Mouse (Mus musculus) A20 (cell line): ENCODE results near the gene Dlg4.

Experiments
- DNase-seq: peaks from one replicate; pipeline ENCODE4 v3.0.0-alpha.2; 2011; ENCODE audit warnings: low read depth, low spot score

Gene Dlg4

DNA sequence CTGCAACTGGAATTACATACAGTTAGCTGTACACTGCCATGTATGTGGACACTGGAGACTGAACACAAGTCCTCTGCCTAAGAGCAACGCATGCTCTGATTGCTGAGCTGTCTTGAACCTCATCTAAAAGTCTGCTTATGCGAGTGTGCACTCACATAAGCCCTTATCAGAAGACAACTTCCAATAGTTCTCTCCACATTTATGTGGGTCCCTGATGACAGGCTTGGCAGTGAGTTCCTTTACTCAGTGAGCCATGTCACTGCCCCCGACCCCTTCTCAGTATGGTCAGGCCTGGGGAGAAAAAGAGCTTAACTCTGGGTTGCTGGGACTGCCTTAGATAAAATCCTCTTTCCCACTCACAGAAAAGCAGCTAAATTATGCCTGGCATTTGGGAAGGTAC is at the start of gene Dlg4:
Dlg4 (plus strand) TSS at position 274 of the 400 bp plus-strand sequence.
- no peak for DNase-seq

DNA sequence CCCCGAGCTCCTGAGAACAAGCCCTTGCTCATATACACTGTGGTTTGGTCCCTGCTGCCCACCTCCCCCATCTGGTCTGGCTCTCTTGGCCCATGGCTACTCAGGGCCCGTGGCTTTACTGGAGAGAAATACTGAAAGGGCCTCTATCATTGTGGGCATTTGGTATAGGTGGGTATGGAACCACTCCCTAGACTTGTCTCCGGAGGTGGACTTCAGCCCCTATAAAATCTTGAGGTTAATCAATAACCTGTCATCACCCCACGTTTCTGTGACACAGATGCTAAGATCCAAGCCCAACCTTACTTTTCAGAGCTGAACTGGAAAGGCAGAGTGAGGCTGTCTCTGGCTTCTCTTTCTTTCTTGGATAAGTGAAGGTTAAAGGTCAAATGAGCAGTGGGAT is 47.9 kb upstream of the Dlg4 start:
- no peak for DNase-seq

DNA sequence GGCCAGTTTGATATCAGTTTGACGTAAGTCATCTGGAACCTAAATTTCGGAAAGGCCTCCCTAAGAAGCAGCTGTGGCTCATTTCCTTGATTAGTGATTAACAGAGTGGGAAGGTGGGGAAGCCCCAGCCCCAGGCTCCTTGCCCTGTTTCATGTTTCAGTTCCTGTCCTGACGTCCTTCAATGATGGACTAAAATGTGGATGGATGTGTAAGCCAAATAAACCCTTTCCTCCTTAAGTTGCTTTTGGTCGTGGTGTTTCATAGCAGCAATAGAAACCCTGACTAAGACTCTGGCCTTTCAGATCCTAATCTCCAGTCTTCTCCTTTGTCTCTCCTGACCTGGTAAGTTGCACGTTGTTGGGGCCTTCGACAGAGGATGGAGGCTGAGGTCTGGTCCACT is 46.5 kb upstream of the Dlg4 start:
- DNase-seq: no peak

DNA sequence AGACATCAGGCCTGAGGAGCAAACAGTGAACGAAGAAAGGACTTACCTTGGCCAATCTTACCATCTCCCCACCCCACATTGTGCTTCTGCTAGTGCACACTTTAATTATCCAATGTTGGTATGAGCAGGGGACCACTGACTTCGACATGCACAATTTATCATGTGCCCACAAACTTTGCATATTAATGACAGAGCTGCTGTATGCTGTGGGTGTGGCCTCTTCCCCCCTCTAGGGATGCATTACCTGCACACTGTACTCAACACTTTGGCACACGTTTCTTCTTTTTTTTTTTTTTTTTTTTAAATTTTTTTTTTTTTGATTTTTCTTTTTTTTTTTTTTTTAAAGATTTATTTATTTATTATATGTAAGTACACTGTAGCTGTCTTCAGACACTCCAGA is 46.0 kb upstream of the Dlg4 start:
- peak; percentile 31 for DNase-seq

DNA sequence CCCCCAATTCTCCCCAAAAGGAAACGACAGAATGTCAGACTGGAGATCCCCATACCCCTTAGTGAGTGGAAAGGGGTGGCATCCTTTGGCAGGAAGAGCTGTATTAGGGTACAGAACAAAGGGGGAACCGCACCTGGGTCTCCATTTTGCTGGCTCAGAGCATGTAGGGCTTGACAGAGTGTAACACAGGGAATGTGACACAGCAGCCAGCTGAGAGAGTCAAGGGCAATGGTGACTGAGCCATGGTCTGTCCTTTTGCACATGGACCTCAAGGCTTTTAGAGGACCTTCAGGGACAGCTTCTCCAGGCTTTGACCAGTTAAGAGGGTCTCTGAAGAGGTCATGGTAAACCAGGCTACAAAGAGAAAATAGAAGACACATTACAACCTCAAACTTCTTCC is 41.8 kb upstream of the Dlg4 start:
- no peak for DNase-seq

DNA sequence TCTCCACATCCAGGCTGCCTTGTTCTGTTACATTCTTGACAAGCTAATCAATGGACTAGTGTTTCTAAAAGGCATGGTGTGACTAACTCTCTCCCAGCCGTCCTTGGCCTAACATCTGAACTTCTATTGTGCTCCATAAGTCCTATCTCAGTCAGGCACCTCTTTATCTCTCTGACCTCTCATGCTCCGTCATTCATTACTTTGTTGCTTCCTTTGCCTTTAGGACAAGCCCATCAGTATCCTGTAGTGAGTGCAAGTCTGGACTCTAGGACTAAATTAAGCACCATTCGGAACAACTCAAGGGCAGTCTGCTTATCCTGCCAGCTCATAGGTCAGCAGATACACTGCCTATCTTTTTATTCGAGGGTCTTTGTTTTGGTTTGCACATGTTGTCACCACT is 40.5 kb upstream of the Dlg4 start:
- DNase-seq: no peak

DNA sequence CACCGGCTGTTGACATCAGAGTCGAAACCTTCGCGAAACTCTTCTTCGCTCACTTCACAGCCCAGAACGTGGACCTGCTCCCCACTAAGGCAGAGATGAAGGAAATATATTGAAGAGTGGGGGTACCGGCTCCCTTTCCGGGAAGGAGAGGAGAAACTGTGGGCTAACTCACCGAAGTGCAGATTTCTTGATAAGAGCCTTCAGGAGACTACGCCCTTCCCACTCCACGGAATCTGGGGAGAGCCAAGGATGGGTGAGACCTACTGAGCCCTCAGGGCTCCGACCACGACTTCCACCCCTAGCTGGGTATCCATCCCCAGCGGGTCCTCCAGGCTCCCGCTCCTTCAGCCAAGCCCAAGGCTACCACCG is 36.9 kb upstream of the Dlg4 start:
- DNase-seq: no peak

DNA sequence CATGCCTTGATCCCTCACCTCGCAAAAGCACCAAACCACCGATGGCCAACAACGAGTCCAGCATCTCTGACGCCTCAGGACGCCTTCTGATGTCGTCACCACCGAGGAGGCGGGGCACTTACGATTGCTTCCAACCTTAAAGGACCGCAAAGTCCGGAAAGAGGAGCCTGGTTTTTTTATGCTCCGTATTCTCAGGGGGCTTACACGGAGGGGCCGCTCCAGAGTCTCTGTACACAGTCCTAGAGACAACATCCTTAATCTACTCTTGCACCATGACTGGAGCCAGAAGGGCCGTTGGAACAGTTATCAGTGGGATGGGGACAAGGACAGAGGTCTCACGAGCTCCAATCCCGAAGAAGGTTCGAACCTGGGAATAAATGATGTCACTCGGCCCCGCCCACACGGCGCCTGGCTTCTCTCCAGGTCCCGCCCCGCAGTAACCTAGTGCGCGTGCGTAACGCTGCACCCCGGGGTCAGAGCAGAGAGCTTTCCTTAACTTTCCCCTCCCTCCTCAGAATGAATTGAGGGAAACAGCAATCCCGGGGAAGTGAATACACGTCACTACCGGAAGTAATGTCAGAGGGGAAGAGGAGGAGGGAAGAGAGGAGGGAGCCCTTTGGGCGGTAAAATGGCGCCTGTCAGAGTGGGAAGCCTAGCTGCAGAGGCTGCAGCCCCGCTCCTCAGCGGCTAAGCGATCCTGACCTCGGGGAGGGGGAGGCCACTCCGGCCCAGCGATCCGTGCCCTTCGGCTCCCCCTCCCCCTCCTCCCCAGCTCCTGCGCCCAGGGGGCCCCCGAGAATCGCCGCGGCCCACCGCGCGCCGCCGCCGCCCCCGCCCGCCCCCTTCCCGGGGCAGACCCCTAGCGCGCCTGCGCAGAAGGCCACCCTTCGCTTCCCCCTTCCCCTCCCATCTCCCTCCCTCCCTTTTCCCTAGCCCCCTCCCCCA is 36.3 kb upstream of the Dlg4 start:
- peak; percentile 96 for DNase-seq

DNA sequence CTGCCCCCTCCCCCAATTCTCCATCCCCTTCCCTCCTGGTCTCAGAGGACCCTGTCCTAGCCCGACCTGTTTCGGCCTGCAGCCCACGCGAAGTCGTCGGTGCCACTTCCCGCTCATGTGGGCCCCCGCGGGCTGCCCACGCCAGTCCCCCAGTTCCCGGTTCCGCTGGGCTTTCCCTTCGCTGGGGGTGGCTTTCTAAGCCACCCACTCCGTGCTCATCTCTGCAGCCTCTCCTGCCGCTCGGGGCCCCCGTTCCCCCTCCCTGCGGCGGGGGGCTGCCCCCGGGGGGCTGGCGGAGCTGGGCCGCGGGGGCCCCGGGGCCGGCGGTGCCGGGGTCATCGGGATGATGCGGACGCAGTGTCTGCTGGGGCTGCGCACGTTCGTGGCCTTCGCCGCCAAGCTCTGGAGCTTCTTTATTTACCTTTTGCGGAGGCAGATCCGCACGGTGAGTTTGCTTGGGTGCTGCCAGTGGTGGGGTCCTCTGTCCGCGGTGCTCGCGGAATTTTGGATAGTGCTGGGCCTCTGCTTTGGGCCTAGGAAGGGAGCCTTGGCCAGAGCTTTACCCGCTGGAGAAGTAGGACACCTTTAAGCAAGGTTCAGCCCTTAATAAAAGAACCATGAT is 35.5 kb upstream of the Dlg4 start, which contains the start of gene Ctdnep1:
Ctdnep1 (plus strand) TSS at position 16 of the 622 bp plus-strand sequence.
- DNase-seq: peak; percentile 59

DNA sequence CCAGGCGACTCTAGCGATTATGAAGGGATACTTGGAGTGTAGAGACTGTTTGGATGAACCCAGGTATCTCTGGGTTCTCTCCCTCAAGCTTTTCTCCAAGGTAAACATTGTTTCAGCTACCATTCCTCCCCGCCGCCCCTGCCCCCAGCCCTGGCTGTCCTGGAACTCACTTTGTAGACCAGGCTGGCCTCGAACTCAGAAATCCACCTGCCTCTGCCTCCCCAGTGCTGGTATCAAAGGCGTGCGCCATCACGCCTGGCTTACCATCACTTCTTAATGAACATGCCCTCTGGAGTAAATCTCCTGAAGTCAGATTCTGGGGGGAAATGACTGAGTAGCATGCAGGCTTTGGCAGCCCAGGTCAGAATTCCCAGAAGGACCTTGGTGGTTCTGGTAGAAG is 34.5 kb upstream of the Dlg4 start, which contains the start of gene Elp5:
Elp5 (minus strand) TSS at position 293 of the 400 bp plus-strand sequence.
- no peak for DNase-seq

DNA sequence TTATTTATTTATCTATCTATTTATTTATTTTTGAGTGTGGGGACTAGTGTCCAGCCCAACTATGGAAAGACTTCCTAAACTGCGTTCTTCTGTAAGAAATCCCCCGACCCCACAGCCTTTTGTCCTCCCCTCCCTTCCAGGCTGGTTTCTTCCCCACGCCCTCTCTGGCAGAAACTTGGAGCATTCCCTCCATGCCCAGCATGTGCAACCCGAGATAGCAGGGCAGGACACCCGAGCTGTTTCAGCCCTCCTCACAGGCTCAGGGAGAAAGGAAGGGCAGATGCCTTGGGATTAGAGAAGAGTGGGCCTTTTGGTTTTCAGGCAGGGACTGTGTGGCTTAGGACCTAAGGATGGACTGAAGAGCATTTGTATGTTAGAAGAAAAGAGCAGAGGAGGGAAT is 33.9 kb upstream of the Dlg4 start:
- no peak for DNase-seq

DNA sequence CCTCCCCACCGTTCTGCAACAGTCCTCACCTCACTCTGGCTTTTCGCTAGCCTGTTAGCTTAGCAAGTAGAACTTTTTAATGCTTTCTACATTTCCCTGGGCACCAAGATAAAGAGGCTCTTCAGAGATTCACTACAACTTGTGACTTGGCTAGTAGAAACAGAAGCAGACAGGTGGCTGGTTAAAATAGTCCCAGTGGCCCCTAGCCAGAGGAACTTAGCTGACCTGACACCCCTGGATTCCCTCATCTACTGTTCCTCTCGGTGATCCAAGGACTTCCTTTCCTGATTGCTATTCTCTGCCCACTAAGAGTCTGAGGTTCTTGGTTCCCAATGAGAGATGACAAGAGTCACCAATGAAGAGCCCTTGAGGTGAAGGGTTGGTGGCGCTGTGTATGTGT is 33.4 kb upstream of the Dlg4 start:
- DNase-seq: no peak

DNA sequence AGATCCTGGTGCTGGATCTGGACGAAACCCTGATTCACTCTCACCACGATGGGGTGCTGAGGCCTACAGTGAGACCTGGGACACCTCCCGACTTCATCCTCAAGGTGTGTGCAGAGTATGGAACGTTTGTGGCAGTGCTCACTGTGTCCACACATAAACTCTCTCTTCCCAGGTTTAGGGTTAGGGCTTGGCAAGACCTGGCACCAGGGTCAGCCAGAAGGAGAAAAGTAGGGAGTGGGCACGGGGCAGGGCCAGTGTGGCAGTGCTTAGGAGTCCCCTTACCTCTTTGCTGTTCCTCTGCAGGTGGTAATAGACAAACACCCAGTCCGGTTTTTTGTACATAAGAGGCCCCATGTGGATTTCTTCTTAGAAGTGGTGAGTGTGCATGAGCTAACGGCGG is 32.3 kb upstream of the Dlg4 start:
- DNase-seq: no peak

DNA sequence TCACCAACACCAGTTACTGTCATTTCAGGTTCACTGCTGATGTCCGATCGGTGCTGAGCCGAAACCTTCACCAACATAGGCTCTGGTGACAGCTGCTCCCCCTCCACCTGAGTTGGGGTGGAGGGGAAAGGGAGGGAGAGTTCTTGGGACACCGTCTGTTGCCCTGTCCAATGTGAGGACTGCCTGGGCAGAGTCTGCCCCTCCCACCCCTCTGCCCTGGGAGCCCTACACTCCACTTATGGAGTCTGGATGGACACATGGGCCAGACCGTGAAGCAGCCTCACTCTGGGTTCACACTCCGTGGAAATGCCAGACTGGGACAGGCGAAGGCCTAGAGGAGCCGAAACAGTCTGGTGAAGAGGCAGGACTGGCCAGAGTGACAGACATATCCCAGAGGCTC is 26.8 kb upstream of the Dlg4 start:
- DNase-seq: no peak

DNA sequence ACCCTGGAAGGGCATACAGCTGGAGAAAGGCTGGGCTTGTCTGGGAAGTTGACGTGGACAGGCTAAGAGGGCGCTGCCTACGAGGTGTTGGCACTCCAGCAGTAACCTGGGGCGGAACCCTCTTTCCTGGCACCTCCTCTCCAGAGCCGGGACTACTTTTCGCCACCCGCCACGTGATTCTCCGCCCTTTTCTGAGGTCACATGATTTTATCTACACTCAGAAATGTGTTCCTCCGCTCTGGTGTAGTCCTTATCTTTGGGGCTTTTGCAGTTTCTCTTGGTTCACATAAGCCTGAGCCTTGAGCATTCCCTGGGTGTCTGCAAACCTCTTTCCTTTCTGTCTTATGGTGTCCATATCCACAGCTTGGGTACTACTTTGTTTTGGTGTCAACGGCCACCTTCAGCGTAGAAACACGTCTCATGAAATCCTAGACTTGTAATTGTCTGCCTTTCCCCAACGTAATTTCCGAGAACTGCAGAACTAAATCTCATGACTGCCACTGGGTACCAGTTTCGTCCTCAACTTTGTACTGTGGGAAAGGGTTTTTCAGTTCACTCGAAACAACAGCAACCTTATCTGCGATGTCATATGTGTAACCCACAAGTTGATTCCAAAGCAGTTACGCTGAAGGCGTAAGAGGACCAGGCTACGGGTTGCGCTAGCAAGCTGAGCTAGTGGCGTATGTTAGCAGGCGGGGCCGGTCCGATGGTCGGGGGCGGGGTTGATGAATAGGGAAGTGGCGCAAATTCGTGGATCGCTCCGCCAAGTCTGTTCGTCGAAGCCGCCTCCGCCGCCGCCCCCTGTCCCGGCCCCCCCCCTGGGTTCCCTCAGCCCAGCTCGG is 25.7 kb upstream of the Dlg4 start, which contains the start of gene Gabarap:
Gabarap (plus strand) TSS at position 294 of the 842 bp plus-strand sequence.
- DNase-seq: peak; percentile 99

DNA sequence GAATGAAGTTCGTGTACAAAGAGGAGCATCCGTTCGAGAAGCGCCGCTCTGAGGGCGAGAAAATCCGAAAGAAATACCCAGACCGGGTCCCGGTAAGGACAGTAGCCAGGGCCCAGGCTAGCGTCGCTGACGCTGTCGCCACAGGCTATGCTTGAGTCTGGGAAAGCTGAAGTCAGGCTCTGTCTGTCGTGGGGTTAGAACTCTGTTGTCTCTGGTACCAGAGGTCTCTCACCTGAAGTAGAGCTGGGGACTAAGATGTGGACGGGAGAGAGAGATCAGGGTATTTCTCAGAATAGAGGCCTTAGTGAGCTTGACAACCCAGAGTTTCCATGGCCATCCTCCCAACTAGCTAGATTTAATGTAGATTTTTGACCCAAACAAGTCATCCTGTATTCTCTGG is 25.0 kb upstream of the Dlg4 start:
- no peak for DNase-seq

DNA sequence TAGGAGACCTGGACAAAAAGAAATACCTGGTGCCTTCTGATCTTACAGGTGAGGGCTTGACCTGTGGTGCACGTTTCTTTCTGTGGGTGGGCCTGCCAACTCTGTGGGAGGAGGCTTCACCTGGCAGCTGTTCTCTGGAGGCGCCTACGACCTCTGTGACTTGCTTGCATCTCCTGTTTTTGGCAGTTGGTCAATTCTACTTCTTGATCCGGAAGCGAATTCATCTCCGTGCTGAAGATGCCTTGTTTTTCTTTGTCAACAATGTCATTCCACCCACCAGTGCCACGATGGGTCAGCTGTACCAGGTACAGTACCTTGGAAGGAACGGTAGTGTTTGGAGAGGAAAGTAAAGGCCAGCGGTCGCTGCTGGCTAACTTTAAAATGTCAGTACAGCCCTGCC is 24.3 kb upstream of the Dlg4 start:
- DNase-seq: no peak

DNA sequence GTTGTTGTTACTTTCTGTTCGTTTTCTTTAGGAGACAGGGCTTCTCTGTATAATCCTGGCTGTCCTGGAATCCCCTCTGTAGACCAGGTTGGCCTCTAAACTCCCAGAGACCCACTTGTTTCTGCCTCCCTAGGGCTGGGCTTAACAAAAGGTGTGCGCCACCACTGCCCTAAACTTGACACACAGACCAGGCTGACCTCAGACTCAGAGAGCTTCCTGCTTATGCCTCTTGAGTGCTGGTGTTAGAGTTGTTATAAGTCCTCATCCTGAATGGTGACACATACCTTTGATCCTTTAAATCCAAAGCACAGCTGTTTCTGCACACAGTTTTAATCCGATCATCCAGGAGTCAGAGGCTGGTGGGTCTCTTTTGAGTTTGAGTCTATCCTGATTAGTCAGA is 23.8 kb upstream of the Dlg4 start:
- DNase-seq: no peak

DNA sequence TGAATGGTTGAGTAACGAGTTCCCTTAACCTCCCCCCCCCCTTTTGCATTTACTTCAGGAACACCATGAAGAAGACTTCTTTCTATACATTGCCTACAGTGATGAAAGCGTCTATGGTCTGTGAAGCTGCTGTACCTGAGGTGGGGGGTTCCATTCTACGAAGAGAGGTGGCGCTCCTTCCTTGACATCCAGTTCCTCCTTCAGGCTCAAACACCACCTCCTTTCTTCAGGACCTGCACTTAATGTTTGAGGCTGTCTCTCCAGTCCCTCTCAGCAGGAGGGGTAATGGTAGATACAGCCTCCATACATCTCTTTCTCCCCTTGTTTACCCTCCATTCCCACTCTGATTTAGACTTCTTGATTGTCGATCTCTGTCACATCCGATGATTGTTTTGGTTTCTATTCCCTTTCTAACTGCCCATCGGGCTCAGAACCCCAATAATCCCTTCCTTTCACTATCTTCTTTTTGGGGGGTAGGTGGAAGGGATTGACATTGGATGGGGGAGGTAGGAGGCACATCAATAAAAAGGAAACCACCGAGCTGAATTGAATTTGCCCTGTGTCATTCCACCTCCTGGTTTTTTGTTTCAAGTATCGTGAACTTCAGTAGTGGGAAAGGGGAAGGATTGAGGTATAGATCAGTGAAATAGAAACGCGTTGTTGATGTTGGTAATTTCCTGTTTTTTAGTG is 22.2 kb upstream of the Dlg4 start:
- DNase-seq: peak; percentile 71

DNA sequence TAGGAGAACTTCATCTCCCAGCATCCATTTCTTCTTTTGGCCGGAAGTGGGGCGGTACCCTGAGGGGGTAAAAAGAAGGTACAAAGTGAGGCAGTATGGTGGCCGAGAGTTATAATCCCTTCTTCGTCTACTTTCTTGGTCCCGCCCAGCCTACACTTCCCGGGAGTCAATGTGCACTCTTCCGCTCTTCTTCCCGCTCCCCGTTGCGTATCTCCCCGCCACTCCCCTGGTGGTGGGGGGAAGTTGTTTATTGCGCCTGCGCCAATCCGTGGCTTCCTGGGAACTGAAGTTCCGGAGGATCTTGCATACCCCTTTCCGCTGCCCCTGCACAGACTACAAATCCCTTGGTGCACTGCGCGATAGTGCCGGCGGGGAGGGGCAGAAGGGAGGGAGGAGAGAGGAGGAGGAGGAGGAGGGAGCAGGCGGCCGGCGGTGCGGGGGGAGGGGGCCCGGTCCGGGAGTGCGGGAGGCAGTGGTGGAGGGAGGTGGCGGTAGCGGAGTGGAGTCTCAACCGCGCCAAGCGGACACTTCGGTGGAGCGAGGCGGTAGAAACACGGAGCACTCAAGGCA is 21.3 kb upstream of the Dlg4 start, which contains the start of gene Phf23:
Phf23 (plus strand) TSS at position 387 of the 570 bp plus-strand sequence.
- peak; percentile 99 for DNase-seq
